Mouse (Mus musculus) 3134 (cell line): ENCODE measurements around the gene Ckb.
"Not testable (repeated sequence)": the region's sequence is repeated elsewhere in the genome, so short reads cannot be mapped to it uniquely, and the experiment has no call there.

ENCODE experiments used
- DNase-seq: peaks from one replicate; pipeline ENCODE4 v3.0.0-alpha.2; 2011; ENCODE audit warnings: low spot score; ENCODE audit not compliant: insufficient read length; ENCODE audit errors: extremely low read depth

The Ckb gene

GRCm38 (mm10) chr12:111670371-111670971, 1.7 kb downstream of the Ckb start:
- no peak for DNase-seq

- no peak for DNase-seq
Observed at GRCm38 (mm10) chr12:111669961-111670360, 2.2 kb downstream of the Ckb start.

GRCm38 (mm10) chr12:111669000-111669788, 2.9 kb downstream of the Ckb start:
- no peak for DNase-seq

- peak; percentile 70 for DNase-seq
Observed at GRCm38 (mm10) chr12:111668457-111668912, 3.7 kb downstream of the Ckb start.

- no peak for DNase-seq
Observed at GRCm38 (mm10) chr12:111667421-111667820, 4.7 kb downstream of the Ckb start.

GRCm38 (mm10) chr12:111666380-111666779, 5.8 kb downstream of the Ckb start:
- DNase-seq: no peak

GRCm38 (mm10) chr12:111665041-111665880, 6.9 kb downstream of the Ckb start:
- no peak for DNase-seq

GRCm38 (mm10) chr12:111664144-111664634, 7.9 kb downstream of the Ckb start:
- DNase-seq: no peak

GRCm38 (mm10) chr12:111663228-111664143, 8.7 kb downstream of the Ckb start:
- no peak for DNase-seq

GRCm38 (mm10) chr12:111661554-111661953, 10.6 kb downstream of the Ckb start:
- DNase-seq: not testable (repeated sequence)

GRCm38 (mm10) chr12:111660628-111661027, 11.5 kb downstream of the Ckb start:
- DNase-seq: no peak

- no peak for DNase-seq
Observed at GRCm38 (mm10) chr12:111659331-111659730, 12.8 kb downstream of the Ckb start.

- DNase-seq: no peak
Observed at GRCm38 (mm10) chr12:111655695-111656094, 16.4 kb downstream of the Ckb start.

GRCm38 (mm10) chr12:111653434-111653833, 18.7 kb downstream of the Ckb start:
- DNase-seq: no peak

GRCm38 (mm10) chr12:111652953-111653352, 19.2 kb downstream of the Ckb start:
- DNase-seq: no peak

GRCm38 (mm10) chr12:111648061-111648645, 24.0 kb downstream of the Ckb start:
- DNase-seq: no peak
